Mouse (Mus musculus): Measurements from ENCODE around the gene C1qtnf4.
"Not testable (repeated sequence)": the region's sequence is repeated elsewhere in the genome, so short reads cannot be mapped to it uniquely, and the experiment has no call there.

C1qtnf4 gene

GRCm38 (mm10) chr2:90886436-90886835, 776 bp downstream of the C1qtnf4 start:
- no peak for DNase-seq

GRCm38 (mm10) chr2:90887627-90888026, 2.0 kb downstream of the C1qtnf4 start:
- no peak for DNase-seq

- DNase-seq: peak; percentile 56
Observed at GRCm38 (mm10) chr2:90889550-90890548, 4.2 kb downstream of the C1qtnf4 start.

- no peak for DNase-seq
Observed at GRCm38 (mm10) chr2:90893673-90894298, 8.1 kb downstream of the C1qtnf4 start.

GRCm38 (mm10) chr2:90894299-90894677, 8.6 kb downstream of the C1qtnf4 start:
- DNase-seq: not testable (repeated sequence)

- DNase-seq: no peak
Observed at GRCm38 (mm10) chr2:90903398-90903797, 17.7 kb downstream of the C1qtnf4 start.

GRCm38 (mm10) chr2:90904076-90904855, 18.6 kb downstream of the C1qtnf4 start, which contains the start of the genes Kbtbd4 and Ndufs3:
Gene Kbtbd4, plus strand, starts transcription at chr2:90904740.
Gene Ndufs3, minus strand, starts transcription at chr2:90904827.
- DNase-seq: peak; percentile 89

- DNase-seq: no peak
Observed at GRCm38 (mm10) chr2:90904856-90905224, 19.2 kb downstream of the C1qtnf4 start.

GRCm38 (mm10) chr2:90906721-90907120, 21.1 kb downstream of the C1qtnf4 start:
- DNase-seq: no peak

- DNase-seq: no peak
Observed at GRCm38 (mm10) chr2:90910861-90911260, 25.2 kb downstream of the C1qtnf4 start.

- no peak for DNase-seq
Observed at GRCm38 (mm10) chr2:90911668-90912067, 26.0 kb downstream of the C1qtnf4 start.

- DNase-seq: no peak
Observed at GRCm38 (mm10) chr2:90913671-90914070, 28.0 kb downstream of the C1qtnf4 start.

- no peak for DNase-seq
Observed at GRCm38 (mm10) chr2:90915516-90915915, 29.9 kb downstream of the C1qtnf4 start.

GRCm38 (mm10) chr2:90916560-90917232, 31.0 kb downstream of the C1qtnf4 start:
- no peak for DNase-seq

- peak; percentile 55 for DNase-seq
Observed at GRCm38 (mm10) chr2:90917233-90917998, 31.8 kb downstream of the C1qtnf4 start.

- no peak for DNase-seq
Observed at GRCm38 (mm10) chr2:90917999-90918698, 32.5 kb downstream of the C1qtnf4 start.

- no peak for DNase-seq
Observed at GRCm38 (mm10) chr2:90921178-90921577, 35.5 kb downstream of the C1qtnf4 start.

- DNase-seq: no peak
Observed at GRCm38 (mm10) chr2:90922636-90923035, 37.0 kb downstream of the C1qtnf4 start.

GRCm38 (mm10) chr2:90928566-90928965, 42.9 kb downstream of the C1qtnf4 start:
- no peak for DNase-seq

GRCm38 (mm10) chr2:90931829-90932228, 46.2 kb downstream of the C1qtnf4 start:
- no peak for DNase-seq

GRCm38 (mm10) chr2:90932273-90932672, 46.6 kb downstream of the C1qtnf4 start:
- DNase-seq: no peak

Measured in right cerebral cortex, adult 18-20 months (tissue).